Mouse (Mus musculus) heart, adult 2 months (tissue): ENCODE data around the gene Adgrv1. TPM values are rescaled to one million over a fixed set of nuclear protein-coding genes. Genes with fewer than 3 reads are reported as not detected.

ENCODE experiments used
- DNase-seq, 2 experiments: peaks; one replicate each; pipeline ENCODE4 v3.0.0; 2021
- H3K27ac ChIP-seq: fragments of 200-600 bp; 2 replicates; pipeline ENCODE4 v1.8.1; 2022
- H3K27me3 ChIP-seq: fragments of 200-500 bp; 2 replicates; pipeline ENCODE4 v1.6.1; 2012; ENCODE audit warnings: mild to moderate bottlenecking, low read length, inconsistent platforms, mixed read lengths; ENCODE audit not compliant: control insufficient read depth, insufficient read depth
- H3K36me3 ChIP-seq: fragments of 200-500 bp; 2 replicates; pipeline ENCODE4 v1.6.1; 2012; ENCODE audit warnings: low read length, inconsistent platforms; ENCODE audit not compliant: control insufficient read depth, insufficient read depth
- H3K4me1 ChIP-seq: fragments of 200-500 bp; 2 replicates; pipeline ENCODE4 v1.6.1; 2011; ENCODE audit warnings: low read length; ENCODE audit not compliant: control insufficient read depth, insufficient read depth
- H3K4me3 ChIP-seq: fragments of 200-600 bp; 2 replicates; pipeline ENCODE4 v1.8.1; 2022
- H3K79me2 ChIP-seq: fragments of 200-500 bp; replicated peaks from 2 replicates; pipeline ENCODE4 v1.6.1; 2012; ENCODE audit warnings: mild to moderate bottlenecking, inconsistent platforms, low read length, moderate library complexity, mixed read lengths; ENCODE audit not compliant: control insufficient read depth, insufficient read depth
- H3K9ac ChIP-seq: fragments of 200-500 bp; 2 replicates; pipeline ENCODE4 v1.6.1; 2012; ENCODE audit warnings: low read depth, mild to moderate bottlenecking, control low read depth, inconsistent platforms, low read length, mixed read lengths
- CTCF ChIP-seq: fragments of 200-600 bp; IDR thresholded peaks from 2 replicates; pipeline ENCODE4 v1.8.1; 2022; ENCODE audit warnings: antibody characterized with exemption, mild to moderate bottlenecking, moderate library complexity
- EP300 ChIP-seq: fragments of 200-500 bp; IDR thresholded peaks from 2 replicates; pipeline ENCODE4 v1.6.1; 2011; ENCODE audit warnings: low read depth, low read length, control low read depth; ENCODE audit not compliant: insufficient read depth
- POLR2A ChIP-seq: fragments of 200-500 bp; IDR thresholded peaks from 2 replicates; pipeline ENCODE4 v1.6.1; 2011; ENCODE audit warnings: mild to moderate bottlenecking, low read depth, low read length, control low read depth; ENCODE audit not compliant: insufficient read depth
- WGBS: fragments of 180-500 bp; shearing (Covaris S2); methylation state at CpG from one replicate; pipeline ENCODE4 v1.1.7; 2018; 5-methylcytosine and 5-hydroxymethylcytosine counted together
- intact Hi-C: fragments of 180-260 bp; cut with DNase I; formaldehyde crosslinking; loops from one replicate; pipeline ENCODE4 v1.15.1; 2025
- polyA plus RNA-seq: library from polyadenylated mRNA; depleted of rRNA; stranded (reverse); fragments of >200 nt; gene quantifications from 2 replicates; pipeline ENCODE4 v1.2.3, GENCODE M21; 2012
- total RNA-seq, 2 experiments: library from RNA; stranded (reverse); gene quantifications; 2 replicates each; pipeline ENCODE4 v1.2.3; 2021

Adgrv1 gene
- total and polyA plus RNA-seq, 3 experiments = 0.18 to 0.30 TPM; not detected in 1

DNA sequence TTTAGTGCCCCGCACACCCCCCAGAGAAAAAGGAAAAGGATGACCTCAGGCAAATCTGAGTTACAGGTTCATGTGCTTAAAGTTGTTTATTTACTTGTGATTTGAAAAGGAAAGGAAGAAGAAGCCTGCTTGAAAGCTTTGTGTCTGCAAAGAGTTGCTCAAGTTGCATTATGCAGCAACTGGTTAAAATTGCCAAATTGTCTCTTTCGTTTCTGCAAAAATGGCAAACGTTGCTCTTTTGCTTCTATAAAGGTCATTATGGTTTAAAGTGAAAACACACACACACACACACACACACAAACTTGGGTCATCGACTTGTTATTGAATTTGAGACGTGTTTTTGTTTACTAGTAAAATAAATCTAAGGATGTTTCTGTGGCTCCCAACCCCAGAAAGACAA, 500.3 kb downstream of the Adgrv1 start:
- H3K27me3 ChIP-seq = no peaks in the 10 kb centered on the region
- no peak for DNase-seq
- 69% methylated on average over 5 of the region's 5 CpGs for WGBS
- intact Hi-C loops = loop anchor here (2.0 to 10.0 kb wide), 3 partner anchors 35 to 250 kb away; partner anchors contain the start of gene Arrdc3
- no peak overlapping the region for H3K9ac ChIP-seq
- no peaks in the 10 kb centered on the region for H3K79me2 ChIP-seq
- peaks cover 3% of the 10 kb centered on the region for H3K36me3 ChIP-seq
- TF ChIP-seq POLR2A (no peak), EP300 (no peak), CTCF (no peak)
- H3K4me1 ChIP-seq = peaks cover 15% of the 10 kb centered on the region
- peak overlapping the region; percentile 73 for H3K27ac ChIP-seq
- no peak overlapping the region for H3K4me3 ChIP-seq

DNA sequence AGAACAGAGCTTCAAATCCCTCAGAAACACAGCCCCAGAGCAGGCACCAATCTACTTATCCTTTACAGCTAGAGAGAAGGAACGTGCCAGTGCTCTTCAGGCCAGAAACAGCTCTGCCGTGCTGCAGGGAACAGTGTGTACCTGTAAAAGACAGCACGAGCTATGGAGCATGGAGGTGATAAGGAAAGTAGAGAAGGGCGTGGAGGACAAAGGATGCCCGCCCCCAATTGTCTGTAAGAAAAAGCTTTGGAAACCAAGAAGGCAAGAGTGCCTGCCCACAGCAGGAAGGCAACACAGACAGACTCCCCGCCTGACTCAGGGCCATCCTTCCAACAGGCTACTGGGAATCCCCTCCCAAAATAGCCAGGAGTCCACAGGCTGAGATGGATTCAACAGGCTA, 501.1 kb downstream of the Adgrv1 start:
- TF ChIP-seq CTCF (no peak), EP300 (peak; percentile 87), POLR2A (no peak)
- Histone ChIP-seq H3K4me1 (peaks cover 13% of the 10 kb centered on the region), H3K9ac (no peak overlapping the region), H3K27me3 (no peaks in the 10 kb centered on the region), H3K79me2 (no peaks in the 10 kb centered on the region), H3K4me3 (no peak overlapping the region), H3K36me3 (peaks cover 3% of the 10 kb centered on the region), H3K27ac (peak overlapping the region; percentile 73)
- intact Hi-C loops = loop anchor here (2.0 to 10.0 kb wide), 3 partner anchors 35 to 249 kb away; partner anchors contain the start of gene Arrdc3
- 21% methylated on average over 6 of the region's 6 CpGs for WGBS
- peak; percentile 54 to 63 for DNase-seq

DNA sequence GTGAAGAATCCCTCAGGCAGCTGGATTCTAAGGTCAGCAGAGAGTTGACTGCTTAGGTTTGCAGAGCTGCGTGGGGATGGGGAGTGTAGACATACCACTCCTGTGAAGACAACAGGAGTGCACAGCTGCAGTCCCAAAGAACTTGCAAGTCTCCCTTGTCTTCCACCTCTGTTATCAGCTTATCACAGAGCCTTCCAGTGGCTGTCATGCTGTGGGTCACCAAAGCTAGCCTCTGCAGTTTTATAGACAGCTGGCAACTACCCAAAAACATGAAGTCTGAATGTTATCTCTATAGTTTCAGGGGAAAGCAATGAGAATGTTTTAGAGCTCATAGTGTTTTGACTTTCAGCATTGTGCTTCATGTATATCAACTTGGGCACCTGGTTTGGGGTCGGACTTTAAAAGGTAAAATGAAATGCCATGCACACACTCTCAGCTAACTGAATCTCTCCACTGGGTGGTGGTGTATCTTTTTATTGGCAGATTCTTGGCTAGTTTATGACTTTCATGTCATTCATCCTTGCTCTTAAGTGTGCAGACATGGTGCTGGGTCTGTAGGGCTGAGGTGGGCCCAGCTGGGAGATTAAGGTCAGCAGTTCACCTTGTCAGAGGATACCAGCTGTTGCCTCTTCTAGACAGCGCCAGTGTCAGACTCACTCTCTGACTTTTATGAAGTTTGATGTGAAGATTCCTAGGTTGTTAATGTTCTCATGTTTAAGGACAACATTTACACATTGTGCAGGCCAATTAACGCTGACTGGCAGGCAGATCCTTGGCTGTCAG, 502.0 kb downstream of the Adgrv1 start:
- H3K4me1 ChIP-seq = peaks cover 9% of the 10 kb centered on the region
- no peaks in the 10 kb centered on the region for H3K27me3 ChIP-seq
- DNase-seq = no peak
- H3K79me2 ChIP-seq = no peaks in the 10 kb centered on the region
- H3K27ac ChIP-seq = peak overlapping the region; percentile 7; the same call in 1 of the 2 replicates
- TF ChIP-seq POLR2A = no peak
- TF ChIP-seq CTCF = no peak
- intact Hi-C loops = loop anchor here (5.0 to 10.0 kb wide), 2 partner anchors 34 to 166 kb away; no protein-coding TSS in a partner anchor
- WGBS = 62% methylated on average over 4 of the region's 4 CpGs
- no peak overlapping the region for H3K4me3 ChIP-seq
- H3K36me3 ChIP-seq = peaks cover 3% of the 10 kb centered on the region; the same call in 1 of the 2 replicates
- H3K9ac ChIP-seq = no peak overlapping the region

DNA sequence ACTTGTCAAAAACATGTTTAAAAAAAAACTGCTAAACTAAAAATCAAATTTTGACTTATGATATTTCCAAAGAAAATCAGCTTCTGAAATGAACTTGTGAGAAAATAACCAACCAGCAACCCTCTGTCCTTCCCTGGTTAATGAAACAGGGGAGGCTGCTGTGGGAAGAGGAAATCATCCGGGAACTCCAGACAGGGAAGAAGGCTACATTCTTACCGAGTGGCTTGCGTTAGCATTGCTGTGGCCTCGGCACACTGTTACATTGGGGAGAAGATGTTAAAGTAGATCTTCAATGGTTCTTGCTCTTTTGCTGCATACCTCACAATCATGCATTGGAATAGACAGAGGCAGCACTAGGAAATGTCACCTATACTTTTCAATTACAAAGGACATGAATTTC, 507.1 kb downstream of the Adgrv1 start:
- no peaks in the 10 kb centered on the region for H3K36me3 ChIP-seq
- no peaks in the 10 kb centered on the region for H3K27me3 ChIP-seq
- WGBS = 68% methylated on average over 4 of the region's 4 CpGs
- no peaks in the 10 kb centered on the region for H3K4me1 ChIP-seq
- H3K27ac ChIP-seq = no peak overlapping the region
- no peak overlapping the region for H3K9ac ChIP-seq
- intact Hi-C loops = no loop called here
- H3K79me2 ChIP-seq = no peaks in the 10 kb centered on the region
- H3K4me3 ChIP-seq = no peak overlapping the region
- no peak for TF ChIP-seq CTCF
- no peak for TF ChIP-seq EP300
- TF ChIP-seq POLR2A = no peak
- DNase-seq = no peak

DNA sequence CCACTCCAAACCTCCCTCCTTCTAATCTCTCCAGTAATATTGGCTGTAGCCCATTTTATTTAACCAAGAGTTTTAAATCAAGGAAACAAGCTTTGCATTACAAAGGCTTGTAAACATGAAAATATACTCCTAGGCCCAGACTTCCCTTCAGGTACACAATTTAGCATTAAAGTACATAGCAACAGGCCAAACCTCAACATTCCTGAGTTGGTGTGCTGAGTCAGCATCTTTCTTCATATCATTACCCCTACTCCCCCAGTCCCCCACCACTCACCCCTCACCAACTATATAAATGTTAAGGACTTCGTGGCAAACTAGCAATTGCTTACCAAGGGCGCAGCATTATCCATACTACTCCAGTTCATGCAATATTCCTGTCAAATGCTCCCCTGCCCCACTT, 510.7 kb downstream of the Adgrv1 start:
- no peak overlapping the region for H3K9ac ChIP-seq
- H3K4me3 ChIP-seq = no peak overlapping the region
- H3K79me2 ChIP-seq = no peaks in the 10 kb centered on the region
- no peaks in the 10 kb centered on the region for H3K27me3 ChIP-seq
- H3K36me3 ChIP-seq = no peaks in the 10 kb centered on the region
- TF ChIP-seq CTCF = no peak
- TF ChIP-seq POLR2A = no peak
- no peak for TF ChIP-seq EP300
- intact Hi-C loops = no loop called here
- WGBS = 88% methylated on average over 2 of the region's 2 CpGs
- H3K4me1 ChIP-seq = no peaks in the 10 kb centered on the region
- DNase-seq = no peak
- no peak overlapping the region for H3K27ac ChIP-seq

DNA sequence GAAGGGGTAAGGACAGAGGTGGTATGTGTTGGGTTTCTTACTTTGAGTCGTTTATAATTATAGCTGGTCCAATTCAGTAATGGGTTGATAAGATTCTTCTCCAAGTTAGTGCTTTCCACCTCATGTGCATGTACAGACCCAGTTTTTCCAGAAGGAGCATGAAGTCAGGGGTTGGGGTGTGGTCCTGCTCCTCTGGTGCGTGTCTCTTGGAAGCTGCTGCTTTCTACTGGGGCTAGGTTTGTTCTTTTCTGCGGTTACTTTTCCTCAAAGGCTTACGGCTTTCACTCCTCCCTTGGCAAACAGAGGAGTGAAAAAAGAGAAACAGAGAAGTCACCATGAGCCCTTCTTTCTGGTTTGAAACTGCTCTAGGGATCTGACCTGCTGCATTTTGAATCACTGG, 522.5 kb downstream of the Adgrv1 start:
- 81% methylated on average over 4 of the region's 4 CpGs for WGBS
- Histone ChIP-seq H3K27me3 (no peaks in the 10 kb centered on the region), H3K36me3 (peaks cover 5% of the 10 kb centered on the region), H3K79me2 (no peaks in the 10 kb centered on the region), H3K4me3 (no peak overlapping the region), H3K9ac (no peak overlapping the region), H3K4me1 (peaks cover 3% of the 10 kb centered on the region), H3K27ac (no peak overlapping the region)
- no peak for DNase-seq
- intact Hi-C loops = no loop called here
- TF ChIP-seq POLR2A (no peak), EP300 (no peak), CTCF (no peak)
